Mouse (Mus musculus): Measurements from ENCODE around the gene Scgb1b10.
"Not testable (repeated sequence)": the region's sequence is repeated elsewhere in the genome, so short reads cannot be mapped to it uniquely, and the experiment has no call there.

Scgb1b10 gene

GRCm38 (mm10) chr7:32100553-32100952, at the start of gene Scgb1b10:
Gene Scgb1b10 (plus strand): TSS chr7:32100853.
- DNase-seq (ENCODE audit: low spot score in 2 of 2): not testable (repeated sequence)

All from spleen, postnatal 36 days (tissue).